Mouse (Mus musculus) MEL (cell line): ENCODE results near the gene Arhgap9. TPM values are rescaled to one million over a fixed set of nuclear protein-coding genes. Genes with fewer than 3 reads are reported as not detected.

Experiments used
- DNase-seq: peaks from one replicate; pipeline ENCODE4 v3.0.0; 2011; ENCODE audit warnings: low read depth, low spot score
- H3K27ac ChIP-seq: 2 replicates; pipeline ENCODE4 v1.5.1; 2012; ENCODE audit warnings: low read depth, mild to moderate bottlenecking, control low read depth, low read length, moderate library complexity; ENCODE audit not compliant: control insufficient read depth
- H3K27me3 ChIP-seq, 2 experiments: fragments of 150-350 bp in 1 of 2; sonication (generic) in 1 of 2; 2 replicates each; pipeline ENCODE4 v1.6.1; 2012; ENCODE audit warnings: low read length in 2 of 2, mild to moderate bottlenecking in 2 of 2, improper control_type of control experiment in 1 of 2, moderate library complexity in 1 of 2; ENCODE audit not compliant: insufficient read depth in 2 of 2, control insufficient read depth in 1 of 2
- H3K36me3 ChIP-seq, 2 experiments: 2 replicates each; pipeline ENCODE4 v1.6.1; 2012 to 2014; ENCODE audit warnings: low read length in 2 of 2, improper control_type of control experiment in 1 of 2, inconsistent platforms in 1 of 2, mild to moderate bottlenecking in 1 of 2; ENCODE audit not compliant: insufficient read depth in 2 of 2, control insufficient read depth in 1 of 2
- H3K4me1 ChIP-seq, 2 experiments: fragments of 150-350 bp in 1 of 2; sonication (generic) in 1 of 2; 2 replicates each; pipeline ENCODE4 v1.6.1; 2012; ENCODE audit warnings: low read length in 2 of 2, improper control_type of control experiment in 1 of 2, mild to moderate bottlenecking in 1 of 2; ENCODE audit not compliant: insufficient read depth in 2 of 2, control insufficient read depth in 1 of 2
- H3K4me3 ChIP-seq, 2 experiments: fragments of 150-350 bp in 1 of 2; sonication (generic) in 1 of 2; 2 replicates each; pipeline ENCODE4 v1.5.1; 2012; ENCODE audit warnings: low read depth in 2 of 2, low read length in 2 of 2, mild to moderate bottlenecking in 2 of 2, moderate library complexity in 2 of 2, control low read depth in 1 of 2, improper control_type of control experiment in 1 of 2; ENCODE audit not compliant: control insufficient read depth in 1 of 2, insufficient read depth in 1 of 2
- H3K79me2 ChIP-seq: 2 replicates; pipeline ENCODE4 v1.6.1; 2012; ENCODE audit warnings: mild to moderate bottlenecking, low read length, moderate library complexity; ENCODE audit not compliant: control insufficient read depth, poor library complexity, insufficient read depth
- H3K9ac ChIP-seq: 2 replicates; pipeline ENCODE4 v1.6.1; 2012; ENCODE audit warnings: low read depth, mild to moderate bottlenecking, control low read depth, low read length, moderate library complexity; ENCODE audit not compliant: control insufficient read depth, poor library complexity, severe bottlenecking
- H3K9me3 ChIP-seq: fragments of 150-350 bp; sonication (generic); replicated peaks from 2 replicates; pipeline ENCODE4 v1.6.1; 2012; ENCODE audit warnings: mild to moderate bottlenecking, low read length, improper control_type of control experiment, moderate library complexity; ENCODE audit not compliant: insufficient read depth
- BHLHE40 ChIP-seq: IDR thresholded peaks from 2 replicates; pipeline ENCODE4 v1.6.1; 2012; ENCODE audit warnings: low read depth, mild to moderate bottlenecking, inconsistent platforms, low read length, improper control_type of control experiment, borderline replicate concordance
- CHD1 ChIP-seq: IDR thresholded peaks from 2 replicates; pipeline ENCODE4 v1.6.1; 2012; ENCODE audit warnings: low read depth, mild to moderate bottlenecking, inconsistent platforms, low read length, improper control_type of control experiment
- CHD2 ChIP-seq: IDR thresholded peaks from 2 replicates; pipeline ENCODE4 v1.6.1; 2011; ENCODE audit warnings: low read length, improper control_type of control experiment
- CTCF ChIP-seq, 3 experiments: IDR thresholded peaks in 2 of 3; conservative IDR thresholded peaks in 1 of 3; 2 replicates each; pipeline ENCODE4 v1.5.1; 2011 to 2012; ENCODE audit warnings: low read length in 3 of 3, low read depth in 2 of 3, mild to moderate bottlenecking in 2 of 3, improper control_type of control experiment in 1 of 3, inconsistent platforms in 1 of 3, mixed read lengths in 1 of 3, moderate library complexity in 1 of 3; ENCODE audit not compliant: control insufficient read depth in 1 of 3, insufficient read depth in 1 of 3, poor library complexity in 1 of 3, severe bottlenecking in 1 of 3
- E2F4 ChIP-seq: IDR thresholded peaks from 2 replicates; pipeline ENCODE4 v1.6.1; 2011; ENCODE audit warnings: low read depth, low read length, improper control_type of control experiment, borderline replicate concordance
- ELF1 ChIP-seq: IDR thresholded peaks from 2 replicates; pipeline ENCODE4 v1.6.1; 2014; ENCODE audit warnings: low read depth, mild to moderate bottlenecking, inconsistent platforms, low read length, improper control_type of control experiment, moderate library complexity
- ETS1 ChIP-seq: IDR thresholded peaks from 2 replicates; pipeline ENCODE4 v1.6.1; 2012; ENCODE audit warnings: low read depth, mild to moderate bottlenecking, inconsistent platforms, low read length, improper control_type of control experiment, moderate library complexity
- GABPA ChIP-seq: IDR thresholded peaks from 2 replicates; pipeline ENCODE4 v1.6.1; 2012; ENCODE audit warnings: low read depth, mild to moderate bottlenecking, inconsistent platforms, low read length, improper control_type of control experiment, moderate library complexity
- GATA1 ChIP-seq: IDR thresholded peaks from 2 replicates; pipeline ENCODE4 v1.6.1; 2011; ENCODE audit warnings: low read depth, low read length, improper control_type of control experiment
- KAT2A ChIP-seq: conservative IDR thresholded peaks from 2 replicates; pipeline ENCODE4 v1.6.1; 2012; ENCODE audit warnings: low read depth, low read length, improper control_type of control experiment, inconsistent platforms
- MAX ChIP-seq: IDR thresholded peaks from 2 replicates; pipeline ENCODE4 v1.6.1; 2011; ENCODE audit warnings: low read length, improper control_type of control experiment
- MAZ ChIP-seq: IDR thresholded peaks from 2 replicates; pipeline ENCODE4 v1.6.1; 2012; ENCODE audit warnings: low read depth, mild to moderate bottlenecking, inconsistent platforms, low read length, improper control_type of control experiment
- MEF2A ChIP-seq: IDR thresholded peaks from 2 replicates; pipeline ENCODE4 v1.6.1; 2014; ENCODE audit warnings: low read depth, mild to moderate bottlenecking, inconsistent platforms, low read length, improper control_type of control experiment; ENCODE audit not compliant: poor library complexity, insufficient replicate concordance, severe bottlenecking; ENCODE audit errors: extremely low read depth
- MXI1 ChIP-seq: IDR thresholded peaks from 2 replicates; pipeline ENCODE4 v1.6.1; 2011; ENCODE audit warnings: mild to moderate bottlenecking, low read depth, low read length, improper control_type of control experiment
- MYB ChIP-seq: IDR thresholded peaks from 2 replicates; pipeline ENCODE4 v1.6.1; 2011; ENCODE audit warnings: mild to moderate bottlenecking, low read depth, low read length, improper control_type of control experiment
- NELFE ChIP-seq: IDR thresholded peaks from 2 replicates; pipeline ENCODE4 v1.6.1; 2011; ENCODE audit warnings: low read depth, low read length, improper control_type of control experiment
- NRF1 ChIP-seq: IDR thresholded peaks from 2 replicates; pipeline ENCODE4 v1.6.1; 2014; ENCODE audit warnings: low read depth, mild to moderate bottlenecking, inconsistent platforms, low read length, improper control_type of control experiment, moderate library complexity; ENCODE audit not compliant: poor library complexity, insufficient read depth, severe bottlenecking
- POLR2AphosphoS2 ChIP-seq: IDR thresholded peaks from 2 replicates; pipeline ENCODE4 v1.6.1; 2011; ENCODE audit warnings: low read length, improper control_type of control experiment
- RCOR1 ChIP-seq: IDR thresholded peaks from 2 replicates; pipeline ENCODE4 v1.6.1; 2012; ENCODE audit warnings: low read depth, mild to moderate bottlenecking, inconsistent platforms, low read length, improper control_type of control experiment
- SIN3A ChIP-seq: IDR thresholded peaks from 2 replicates; pipeline ENCODE4 v1.6.1; 2012; ENCODE audit warnings: low read length, improper control_type of control experiment, inconsistent platforms
- TBP ChIP-seq: IDR thresholded peaks from 2 replicates; pipeline ENCODE4 v1.8.0; 2011; ENCODE audit warnings: low read depth, low read length, improper control_type of control experiment
- TCF12 ChIP-seq: IDR thresholded peaks from 2 replicates; pipeline ENCODE4 v1.6.1; 2014; ENCODE audit warnings: low read depth, mild to moderate bottlenecking, inconsistent platforms, low read length, improper control_type of control experiment, moderate library complexity
- UBTF ChIP-seq: IDR thresholded peaks from 2 replicates; pipeline ENCODE4 v1.6.1; 2012; ENCODE audit warnings: low read depth, mild to moderate bottlenecking, inconsistent platforms, low read length, improper control_type of control experiment, moderate library complexity, borderline replicate concordance; ENCODE audit not compliant: insufficient read depth
- USF1 ChIP-seq: IDR thresholded peaks from 2 replicates; pipeline ENCODE4 v1.6.1; 2014; ENCODE audit warnings: low read depth, mild to moderate bottlenecking, inconsistent platforms, low read length, improper control_type of control experiment, moderate library complexity
- USF2 ChIP-seq, 2 experiments: IDR thresholded peaks; 2 replicates each; pipeline ENCODE4 v1.6.1; 2011 to 2012; ENCODE audit warnings: improper control_type of control experiment in 2 of 2, low read length in 2 of 2, borderline replicate concordance in 1 of 2, inconsistent platforms in 1 of 2, low read depth in 1 of 2, mild to moderate bottlenecking in 1 of 2; ENCODE audit not compliant: insufficient read depth in 1 of 2
- ZC3H11A ChIP-seq: IDR thresholded peaks from 2 replicates; pipeline ENCODE4 v1.6.1; 2012; ENCODE audit warnings: low read depth, mild to moderate bottlenecking, inconsistent platforms, low read length, improper control_type of control experiment
- ZKSCAN1 ChIP-seq: IDR thresholded peaks from 2 replicates; pipeline ENCODE4 v1.6.1; 2012; ENCODE audit warnings: low read depth, mild to moderate bottlenecking, inconsistent platforms, low read length, improper control_type of control experiment, moderate library complexity
- ZMIZ1 ChIP-seq: IDR thresholded peaks from 2 replicates; pipeline ENCODE4 v1.6.1; 2012; ENCODE audit warnings: low read depth, mild to moderate bottlenecking, inconsistent platforms, low read length, improper control_type of control experiment, moderate library complexity
- polyA plus RNA-seq, 2 experiments: library from polyadenylated mRNA; stranded (reverse) in 1 of 2; unstranded in 1 of 2; fragments of >175 nt in 1 of 2; fragments of >200 nt in 1 of 2; gene quantifications; 2 replicates each; pipeline versions ENCODE4 v1.2.1 to v1.2.4; 2012; ENCODE audit warnings: low replicate concordance in 2 of 2, low read depth in 1 of 2; ENCODE audit not compliant: insufficient read length in 2 of 2, insufficient read depth in 1 of 2, missing spikeins in 1 of 2
- total RNA-seq: library from RNA; depleted of rRNA; stranded (reverse); fragments of 300-350 nt; gene quantifications from 2 replicates; pipeline ENCODE4 v1.2.3, GENCODE M21; 2012

Gene Arhgap9
- total and polyA plus RNA-seq, 3 experiments = 24.4 to 41.1 TPM; not detected in 1

- Histone ChIP-seq H3K36me3 (peaks cover 4 to 16% of the 10 kb centered on the region in 2 experiments; a peak in 3 of 4 replicates), H3K4me1 (peaks cover 0 to 19% of the 10 kb centered on the region in 2 experiments; a peak in 2 of 4 replicates)
These were observed 33.4 kb upstream of the Arhgap9 start for GRCm38 (mm10) chr10:127288328-127288799.

GRCm38 (mm10) chr10:127288800-127289572 lies 32.8 kb upstream of the Arhgap9 start, which contains the start of gene Mbd6:
Gene Mbd6 (minus strand): TSS chr10:127289018.
- peaks cover 0 to 23% of the 10 kb centered on the region in 2 experiments; a peak in 2 of 4 replicates for H3K4me1 ChIP-seq
- peak within 1 kb of the TSS; percentile 75 to 91 for H3K4me3 ChIP-seq
- peak within 1 kb of the TSS; percentile 93 for H3K9ac ChIP-seq
- peak within 1 kb of the TSS; percentile 100 for H3K27ac ChIP-seq
- peak; percentile 92 for DNase-seq
- no peaks in the 10 kb centered on the region for H3K27me3 ChIP-seq
- no peaks in the 10 kb centered on the region for H3K9me3 ChIP-seq
- peaks cover 6 to 22% of the 10 kb centered on the region in 2 experiments for H3K36me3 ChIP-seq
- H3K79me2 ChIP-seq = peaks cover 72% of the 10 kb centered on the region
- peak; percentile 26; the same call in 1 of the 2 replicates for TF ChIP-seq NELFE
- TF ChIP-seq E2F4 = no peak
- TF ChIP-seq MAZ = peak; percentile 78; the same call in 1 of the 2 replicates
- TF ChIP-seq GABPA = no peak
- TF ChIP-seq USF1 = peak; percentile 95
- TF ChIP-seq POLR2AphosphoS2 = peak; percentile 82; the same call in 1 of the 2 replicates
- TF ChIP-seq UBTF = no peak
- TF ChIP-seq MEF2A = no peak
- no peak for TF ChIP-seq ZKSCAN1
- peak; percentile 32; the same call in 1 of the 2 replicates for TF ChIP-seq KAT2A
- no peak; the same call in 1 of the 2 replicates for TF ChIP-seq ZMIZ1
- TF ChIP-seq MAX = peak; percentile 85
- TF ChIP-seq ZC3H11A = no peak
- peak; percentile 79 for TF ChIP-seq BHLHE40
- no peak for TF ChIP-seq CHD1
- peak; percentile 49 for TF ChIP-seq TCF12
- TF ChIP-seq TBP = no peak
- TF ChIP-seq NRF1 = peak; percentile 74
- TF ChIP-seq MXI1 = no peak; the same call in 1 of the 2 replicates
- TF ChIP-seq SIN3A = peak; percentile 93
- TF ChIP-seq RCOR1 = no peak
- TF ChIP-seq GATA1 = no peak
- no peak for TF ChIP-seq MYB
- no peak for TF ChIP-seq CTCF (IDR thresholded peaks at IDR 0.05 in 2 of 3, conservative IDR thresholded peaks at IDR 0.05 in 1 of 3; ENCODE audit: control insufficient read depth in 1 of 3, insufficient read depth in 1 of 3, low read depth in 2 of 3, low read length in 3 of 3, poor library complexity in 1 of 3, severe bottlenecking in 1 of 3)
- TF ChIP-seq ELF1 = no peak; the same call in 1 of the 2 replicates
- TF ChIP-seq USF2 (IDR thresholded peaks at IDR 0.05; ENCODE audit: borderline replicate concordance in 1 of 2, insufficient read depth in 1 of 2, low read depth in 1 of 2, low read length in 2 of 2) = peak; percentile 7 to 63; a peak in 2 of 4 replicates
- peak; percentile 72 for TF ChIP-seq ETS1
- no peak for TF ChIP-seq CHD2

More at GRCm38 (mm10) chr10:127288328-127288799, 33.4 kb upstream of the Arhgap9 start:
- peak; percentile 86 for DNase-seq
- peak; percentile 40 for TF ChIP-seq MXI1
- TF ChIP-seq USF1 = no peak
- no peaks in the 10 kb centered on the region for H3K9me3 ChIP-seq
- H3K9ac ChIP-seq = peak overlapping the region; percentile 93
- peak overlapping the region; percentile 75 to 91 for H3K4me3 ChIP-seq
- H3K27ac ChIP-seq = peak overlapping the region; percentile 89
- H3K27me3 ChIP-seq = no peaks in the 10 kb centered on the region
- peaks cover 70% of the 10 kb centered on the region for H3K79me2 ChIP-seq
